Mouse (Mus musculus) stomach, embryonic 14.5 days (tissue): ENCODE measurements around the gene Cyp2s1. TPM values are rescaled to one million over a fixed set of nuclear protein-coding genes. Genes with fewer than 3 reads are reported as not detected.
A peak's percentile ranks its signal among the peaks of the same experiment; 100 is the strongest.

Experiments used
- ATAC-seq: fragments of 200-750 bp; cut with Nextera tagmentation; 2 replicates; pipeline ENCODE4 v1.8.0; 2017; ENCODE audit warnings: low read depth, moderate TSS enrichment; ENCODE audit not compliant: insufficient number of reproducible peaks, insufficient read depth, low FRiP score
- H3K27ac ChIP-seq: fragments of 300-500 bp; sonication (generic); 2 replicates; pipeline ENCODE4 v1.5.1; 2014; ENCODE audit warnings: mild to moderate bottlenecking, low read length, moderate library complexity, mixed read lengths
- H3K27me3 ChIP-seq: fragments of 300-500 bp; sonication (generic); 2 replicates; pipeline ENCODE4 v1.6.1; 2014; ENCODE audit warnings: low read length, control low read depth, mixed read lengths; ENCODE audit not compliant: control insufficient read depth, insufficient read depth
- H3K36me3 ChIP-seq: fragments of 300-500 bp; sonication (generic); 2 replicates; pipeline ENCODE4 v1.6.1; 2014; ENCODE audit warnings: mild to moderate bottlenecking, control low read depth, low read length, moderate library complexity, mixed read lengths; ENCODE audit not compliant: control insufficient read depth, insufficient read depth
- H3K4me1 ChIP-seq: fragments of 300-500 bp; sonication (generic); 2 replicates; pipeline ENCODE4 v1.6.1; 2014; ENCODE audit warnings: low read length, control low read depth, mixed read lengths; ENCODE audit not compliant: control insufficient read depth, insufficient read depth
- H3K4me2 ChIP-seq: fragments of 300-500 bp; sonication (generic); replicated peaks from 2 replicates; pipeline ENCODE4 v1.6.1; 2014; ENCODE audit warnings: low read depth, low read length, control low read depth
- H3K4me3 ChIP-seq: fragments of 300-500 bp; sonication (generic); 2 replicates; pipeline ENCODE4 v1.5.1; 2014; ENCODE audit warnings: low read depth, low read length, control low read depth
- H3K9ac ChIP-seq: fragments of 300-500 bp; sonication (generic); replicated peaks from 2 replicates; pipeline ENCODE4 v1.6.1; 2014; ENCODE audit warnings: low read depth, mild to moderate bottlenecking, control low read depth, low read length, moderate library complexity, mixed read lengths
- H3K9me3 ChIP-seq: fragments of 300-500 bp; sonication (generic); 2 replicates; pipeline ENCODE4 v1.6.1; 2016; ENCODE audit warnings: low read depth, low read length, control low read depth; ENCODE audit not compliant: control insufficient read depth
- WGBS: fragments of 180-500 bp; shearing (Covaris S2); extraction: QIAGEN DNeasy Blood & Tissue Kit; methylation state at CpG from one replicate; pipeline ENCODE4 v1.1.7; 2014; 5-methylcytosine and 5-hydroxymethylcytosine counted together
- polyA plus RNA-seq: library from polyadenylated mRNA; unstranded; fragments of >200 nt; fragmentation: Nextera tagmentation; extraction: Ambion mirVana; gene quantifications from 2 replicates; pipeline ENCODE4 v1.2.1, GENCODE M21; 2014

Gene Cyp2s1
- 32.0 and 34.1 TPM in 2 replicates for polyA plus RNA-seq

DNA sequence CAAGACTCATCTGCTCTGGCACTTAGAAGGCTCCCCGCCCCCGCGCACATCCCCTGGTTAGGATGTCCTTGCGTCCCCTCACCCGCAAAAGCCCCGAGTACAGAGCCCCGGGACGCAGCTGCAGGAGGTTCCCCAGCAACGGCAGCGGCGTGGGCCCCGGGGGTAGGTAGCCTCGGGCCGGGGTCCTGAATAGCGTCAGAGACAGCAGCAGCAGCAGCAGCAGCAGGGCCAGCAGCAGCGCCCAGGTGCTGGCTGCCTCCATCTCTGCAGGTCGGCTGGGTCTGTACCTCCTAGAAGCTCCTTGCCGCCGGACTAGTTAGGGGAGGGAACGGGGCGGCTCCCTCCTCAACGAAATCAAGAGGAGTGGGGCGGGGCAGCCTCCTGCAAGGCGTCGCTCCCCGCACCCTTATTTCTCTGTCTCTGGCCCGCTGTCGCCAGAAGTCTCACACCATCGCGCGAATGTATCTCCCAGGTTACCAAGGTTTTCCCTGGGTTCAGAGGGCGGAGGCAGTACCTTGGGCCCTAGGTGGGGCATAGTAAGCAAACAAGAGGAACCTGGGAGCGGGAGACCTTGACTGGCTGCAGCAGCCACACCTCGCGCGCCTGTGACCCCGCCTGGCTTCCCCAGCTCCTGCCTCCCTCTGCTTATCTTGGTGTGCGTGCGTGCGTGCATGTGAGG is at the start of gene Cyp2s1:
Cyp2s1 (minus strand) TSS at position 673 of the 679 bp plus-strand sequence.
- WGBS = 2% methylated on average over 40 of the region's 40 CpGs
- peak; percentile 93 for ATAC-seq
- Histone ChIP-seq H3K36me3 (no peaks in the 10 kb centered on the region), H3K27me3 (no peaks in the 10 kb centered on the region), H3K27ac (peak within 1 kb of the TSS; percentile 82; the same call in 1 of the 2 replicates), H3K9ac (peak within 1 kb of the TSS; percentile 58), H3K4me2 (peak within 1 kb of the TSS; percentile 76), H3K4me1 (peaks cover 7% of the 10 kb centered on the region), H3K4me3 (peak within 1 kb of the TSS; percentile 51), H3K9me3 (no peaks in the 10 kb centered on the region)

DNA sequence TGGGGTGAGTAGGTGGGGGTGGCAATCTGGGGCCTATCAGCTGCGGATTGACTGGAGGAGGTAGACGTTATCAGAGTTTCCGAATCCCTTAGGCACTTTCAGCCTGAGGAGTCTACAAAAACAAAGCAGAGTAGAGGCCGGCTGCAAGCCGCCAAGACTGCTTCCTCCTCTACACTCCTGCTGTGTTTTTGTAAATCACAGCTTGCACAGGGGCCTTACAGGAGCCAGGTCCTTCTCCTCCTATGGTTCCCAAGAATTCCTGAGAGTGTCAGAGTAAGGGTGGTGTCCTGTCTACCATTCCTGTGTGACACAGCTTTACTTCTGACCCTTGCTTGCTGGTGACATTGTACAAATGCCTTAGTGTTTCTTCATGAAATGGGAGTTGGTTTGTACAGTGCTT is 48.1 kb upstream of the Cyp2s1 start:
- WGBS = 58% methylated on average over 5 of the region's 5 CpGs
- no peak for ATAC-seq
- H3K4me2 ChIP-seq = no peak overlapping the region

DNA sequence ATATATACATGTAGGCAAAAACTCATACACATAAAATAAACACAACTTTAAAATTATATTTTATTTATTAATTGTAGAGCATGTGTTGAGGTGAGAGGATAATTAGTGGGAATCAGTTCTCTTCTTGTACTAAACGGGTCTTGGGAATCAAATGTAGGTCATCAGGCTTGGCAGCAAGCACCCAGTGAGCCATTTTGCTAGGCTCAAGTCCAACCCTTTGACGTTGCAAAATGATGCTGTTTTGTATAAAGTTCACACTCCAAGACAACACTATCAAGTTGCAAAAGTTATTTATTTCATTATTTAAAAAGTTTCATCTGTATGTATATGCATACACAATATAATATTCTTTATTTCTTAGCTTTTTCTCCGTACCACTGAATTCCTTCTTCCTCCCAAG is 47.0 kb upstream of the Cyp2s1 start:
- no peak overlapping the region for H3K9ac ChIP-seq
- WGBS = 77% methylated on average over 3 of the region's 3 CpGs
- no peaks in the 10 kb centered on the region for H3K27me3 ChIP-seq
- H3K36me3 ChIP-seq = no peaks in the 10 kb centered on the region
- no peaks in the 10 kb centered on the region for H3K4me1 ChIP-seq
- H3K4me2 ChIP-seq = no peak overlapping the region
- H3K4me3 ChIP-seq = no peak overlapping the region
- H3K27ac ChIP-seq = no peak overlapping the region
- no peaks in the 10 kb centered on the region for H3K9me3 ChIP-seq
- no peak for ATAC-seq

More for the DNA sequence above, 48.1 kb upstream of the Cyp2s1 start:
- Histone ChIP-seq H3K9me3 (no peaks in the 10 kb centered on the region), H3K4me1 (no peaks in the 10 kb centered on the region), H3K27ac (no peak overlapping the region), H3K27me3 (no peaks in the 10 kb centered on the region), H3K4me3 (no peak overlapping the region), H3K9ac (no peak overlapping the region), H3K36me3 (no peaks in the 10 kb centered on the region)

DNA sequence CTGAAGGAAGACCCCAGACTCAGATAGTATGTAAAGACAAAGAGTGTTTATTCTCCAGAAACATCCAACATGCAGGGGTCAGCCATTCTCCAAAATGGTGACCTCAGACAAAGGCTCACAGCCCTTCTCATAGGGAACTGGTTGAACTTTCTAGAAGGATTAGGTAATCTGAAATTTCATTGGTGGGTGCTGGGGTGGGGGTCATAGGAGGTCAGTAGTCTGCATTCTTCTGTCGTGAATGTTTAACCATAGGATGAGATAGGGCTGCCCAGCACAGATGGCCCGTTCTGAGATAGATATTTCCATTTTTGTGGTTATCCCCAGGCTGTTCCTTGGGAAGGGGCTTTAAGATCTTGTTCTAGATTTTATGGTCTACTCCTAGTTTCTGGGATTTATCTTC is 45.7 kb upstream of the Cyp2s1 start:
- Histone ChIP-seq H3K27me3 (no peaks in the 10 kb centered on the region), H3K9me3 (no peaks in the 10 kb centered on the region), H3K36me3 (no peaks in the 10 kb centered on the region), H3K27ac (no peak overlapping the region), H3K4me1 (no peaks in the 10 kb centered on the region), H3K9ac (no peak overlapping the region), H3K4me2 (no peak overlapping the region), H3K4me3 (no peak overlapping the region)
- ATAC-seq = no peak
- WGBS = 36% methylated on average over 2 of the region's 2 CpGs

DNA sequence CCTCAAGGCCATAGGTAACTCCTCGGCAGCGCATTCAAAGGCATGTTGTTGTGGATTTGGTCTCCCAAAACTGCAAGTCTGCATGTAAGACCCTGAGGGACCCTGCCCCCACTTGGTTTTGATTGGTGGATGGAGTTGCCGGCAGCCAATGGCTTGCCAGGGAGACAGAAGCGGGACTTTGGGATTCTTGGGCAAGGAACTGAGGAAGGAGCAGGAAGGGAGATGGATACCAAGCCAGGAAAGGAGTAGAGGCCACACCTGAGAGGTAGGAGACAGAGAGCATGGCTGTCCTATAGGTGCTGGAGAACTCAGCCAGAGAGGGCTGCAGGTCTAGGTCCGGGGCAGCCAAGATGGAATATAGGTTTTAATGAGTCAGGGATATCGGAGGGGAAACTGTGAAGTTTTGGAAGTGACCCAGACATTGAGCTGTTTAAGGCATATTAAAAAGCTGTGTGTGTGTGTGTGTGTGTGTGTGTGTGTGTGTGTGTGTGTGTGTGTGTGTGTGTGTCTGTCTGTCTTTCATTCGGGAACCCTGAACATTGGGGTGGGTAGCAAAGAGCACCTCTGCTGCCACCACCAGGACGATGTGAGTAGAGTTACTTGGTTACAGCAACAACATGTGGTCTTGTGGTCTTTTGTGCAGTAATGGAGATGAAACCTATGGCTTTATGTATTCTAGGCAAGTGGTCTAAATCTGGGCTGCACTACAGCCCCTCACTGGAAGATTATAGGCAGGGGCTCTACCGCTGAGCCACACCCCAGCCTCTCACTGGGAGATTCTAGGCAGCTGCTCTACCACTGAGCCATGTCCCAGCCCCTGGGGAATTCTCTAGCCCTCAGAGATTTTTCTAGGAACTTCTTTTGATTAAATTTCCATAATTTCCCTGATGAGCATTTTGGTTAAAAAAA is 43.5 kb upstream of the Cyp2s1 start:
- no peaks in the 10 kb centered on the region for H3K4me1 ChIP-seq
- no peaks in the 10 kb centered on the region for H3K9me3 ChIP-seq
- no peak overlapping the region for H3K9ac ChIP-seq
- no peak overlapping the region for H3K27ac ChIP-seq
- H3K27me3 ChIP-seq = no peaks in the 10 kb centered on the region
- 22% methylated on average over 9 of the region's 9 CpGs for WGBS
- no peak overlapping the region for H3K4me3 ChIP-seq
- H3K4me2 ChIP-seq = peak overlapping the region; percentile 17
- 0 out of 2 replicates have a peak, but pooled peaks have one; percentile 46 for ATAC-seq
- H3K36me3 ChIP-seq = no peaks in the 10 kb centered on the region

DNA sequence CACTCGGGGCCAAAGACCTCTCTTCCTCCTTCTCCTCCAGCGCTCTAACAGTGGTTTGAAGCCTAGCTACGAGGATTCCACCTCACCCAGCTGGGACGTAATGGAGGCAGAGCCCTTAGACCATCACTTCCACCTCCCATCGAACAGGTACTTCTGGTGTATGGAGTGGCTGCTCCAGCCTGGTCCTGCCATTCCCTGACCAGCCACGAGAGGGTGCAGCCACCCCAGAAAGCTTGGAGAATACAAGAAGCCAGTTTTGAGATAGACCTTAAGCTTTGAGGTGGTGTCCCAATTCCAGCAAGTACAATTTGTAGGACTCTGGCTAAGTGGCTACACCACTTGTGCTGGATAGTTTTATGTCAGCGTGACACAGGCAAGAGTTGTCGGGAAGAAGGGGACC is 38.4 kb upstream of the Cyp2s1 start:
- no peak overlapping the region for H3K9ac ChIP-seq
- no peak overlapping the region for H3K4me3 ChIP-seq

DNA sequence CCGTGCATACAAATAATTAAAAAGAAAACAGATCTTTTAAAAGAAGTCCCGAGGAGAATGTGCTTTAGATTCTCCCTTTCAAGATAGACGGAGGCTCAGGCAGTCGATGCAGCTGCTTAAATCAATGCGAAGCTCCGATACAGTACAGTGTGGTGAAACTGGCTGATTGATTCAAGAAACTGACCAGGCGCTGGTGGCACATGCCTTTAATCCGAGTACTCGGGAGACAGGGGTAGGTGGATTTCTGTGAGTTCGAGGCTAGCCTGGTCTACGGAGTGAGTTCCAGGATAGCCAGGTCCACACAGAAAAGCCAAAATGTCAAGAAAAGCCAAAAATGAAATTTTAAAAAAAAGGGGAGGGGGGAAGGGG is 31.7 kb upstream of the Cyp2s1 start:
- peak overlapping the region; percentile 35; the same call in 1 of the 2 replicates for H3K27ac ChIP-seq

More for the DNA sequence above, 38.4 kb upstream of the Cyp2s1 start:
- H3K27me3 ChIP-seq = no peaks in the 10 kb centered on the region
- H3K9me3 ChIP-seq = no peaks in the 10 kb centered on the region
- no peak overlapping the region for H3K27ac ChIP-seq
- 38% methylated on average over 8 of the region's 8 CpGs for WGBS
- H3K4me2 ChIP-seq = no peak overlapping the region
- no peaks in the 10 kb centered on the region for H3K36me3 ChIP-seq
- no peak for ATAC-seq
- H3K4me1 ChIP-seq = no peaks in the 10 kb centered on the region

DNA sequence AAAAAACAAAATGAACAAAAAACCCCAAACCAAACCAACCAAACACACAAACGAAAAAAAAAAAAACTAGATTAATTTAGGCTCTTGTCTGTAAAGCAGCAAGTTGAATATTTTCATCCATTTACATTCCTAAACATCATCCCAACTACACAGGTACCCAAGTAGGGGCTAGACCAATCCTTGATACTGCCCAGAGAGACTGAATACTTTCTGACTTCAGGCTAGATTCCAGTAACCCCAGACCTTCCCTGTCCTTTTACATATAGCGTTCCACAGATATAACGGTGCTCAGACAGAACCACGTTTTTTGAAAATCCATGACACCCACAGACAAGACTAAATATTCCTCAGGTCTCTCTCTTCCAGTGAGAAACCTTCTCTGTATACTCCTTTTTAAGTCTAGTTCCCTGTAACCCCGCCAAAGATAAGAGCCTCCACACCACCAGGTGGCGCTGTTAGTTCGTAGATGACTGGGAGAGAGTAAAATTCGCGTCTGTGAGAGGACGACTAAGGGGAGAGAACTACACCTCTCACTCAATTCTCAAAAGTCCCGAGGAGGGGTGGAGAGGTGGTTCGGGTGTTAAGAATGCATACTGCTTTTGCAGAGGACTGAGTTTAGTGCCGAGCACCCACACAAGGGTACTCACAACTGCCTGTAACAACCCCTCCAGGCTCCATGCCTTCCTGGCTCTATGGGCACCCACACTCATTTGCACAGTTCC is 31.2 kb upstream of the Cyp2s1 start:
- Histone ChIP-seq H3K9me3 (no peaks in the 10 kb centered on the region), H3K4me3 (peak overlapping the region; percentile 33), H3K4me2 (peak overlapping the region; percentile 43), H3K4me1 (peaks cover 4% of the 10 kb centered on the region; the same call in 1 of the 2 replicates), H3K9ac (peak overlapping the region; percentile 34; the same call in 1 of the 2 replicates), H3K27me3 (no peaks in the 10 kb centered on the region), H3K36me3 (no peaks in the 10 kb centered on the region), H3K27ac (peak overlapping the region; percentile 35; the same call in 1 of the 2 replicates)
- peak; percentile 76; the same call in 1 of the 2 replicates for ATAC-seq
- WGBS = 10% methylated on average over 13 of the region's 13 CpGs

More for the DNA sequence above, 31.7 kb upstream of the Cyp2s1 start:
- Histone ChIP-seq H3K4me1 (peaks cover 4% of the 10 kb centered on the region; the same call in 1 of the 2 replicates), H3K4me3 (peak overlapping the region; percentile 33), H3K36me3 (no peaks in the 10 kb centered on the region), H3K9me3 (no peaks in the 10 kb centered on the region), H3K4me2 (peak overlapping the region; percentile 43), H3K9ac (peak overlapping the region; percentile 34; the same call in 1 of the 2 replicates), H3K27me3 (no peaks in the 10 kb centered on the region)
- ATAC-seq = 0 out of 2 replicates have a peak, but pooled peaks have one; percentile 57
- WGBS = 25% methylated on average over 11 of the region's 11 CpGs
